Mouse (Mus musculus): ENCODE results near the gene Abcc4. TPM values are rescaled to one million over a fixed set of nuclear protein-coding genes. Genes with fewer than 3 reads are reported as not detected.
"Not testable (repeated sequence)": the region's sequence is repeated elsewhere in the genome, so short reads cannot be mapped to it uniquely, and the experiment has no call there.

Abcc4 gene
- polyA plus RNA-seq, 1 experiment from 2014 or later = 3.3 TPM

DNA sequence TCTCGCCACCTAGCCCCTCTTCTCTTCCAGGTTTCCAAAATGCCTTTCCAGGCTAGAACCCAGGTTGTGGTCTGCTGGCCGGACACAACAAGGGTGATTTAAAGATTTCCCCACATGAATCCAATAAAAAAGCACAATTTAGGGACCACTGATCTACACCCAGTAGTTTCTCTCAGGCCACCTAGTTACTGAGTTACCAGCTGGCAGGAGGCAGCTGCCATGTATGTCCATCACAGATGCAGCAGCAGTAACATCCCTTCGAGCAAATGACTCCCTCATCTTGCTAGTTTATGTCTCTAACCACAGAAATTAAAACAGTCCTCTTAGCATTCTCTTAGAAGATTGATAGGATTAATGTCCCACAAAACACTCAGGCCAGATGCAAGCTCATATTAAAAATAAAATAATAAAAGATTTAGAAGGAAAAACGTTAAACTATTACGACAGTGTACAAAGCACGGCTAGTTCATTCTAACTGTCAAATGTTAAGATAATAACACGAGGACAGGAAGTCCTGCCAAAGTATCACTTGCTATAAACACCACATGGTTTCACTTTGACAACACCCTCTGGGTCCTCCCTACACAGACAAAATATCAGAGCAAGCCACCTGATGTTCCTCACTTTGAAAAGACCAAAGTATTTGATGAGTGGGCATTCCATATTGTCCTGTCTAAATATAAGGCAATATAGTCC, 56.7 kb downstream of the Abcc4 start:
- no peak for DNase-seq (ENCODE audit: low spot score)

DNA sequence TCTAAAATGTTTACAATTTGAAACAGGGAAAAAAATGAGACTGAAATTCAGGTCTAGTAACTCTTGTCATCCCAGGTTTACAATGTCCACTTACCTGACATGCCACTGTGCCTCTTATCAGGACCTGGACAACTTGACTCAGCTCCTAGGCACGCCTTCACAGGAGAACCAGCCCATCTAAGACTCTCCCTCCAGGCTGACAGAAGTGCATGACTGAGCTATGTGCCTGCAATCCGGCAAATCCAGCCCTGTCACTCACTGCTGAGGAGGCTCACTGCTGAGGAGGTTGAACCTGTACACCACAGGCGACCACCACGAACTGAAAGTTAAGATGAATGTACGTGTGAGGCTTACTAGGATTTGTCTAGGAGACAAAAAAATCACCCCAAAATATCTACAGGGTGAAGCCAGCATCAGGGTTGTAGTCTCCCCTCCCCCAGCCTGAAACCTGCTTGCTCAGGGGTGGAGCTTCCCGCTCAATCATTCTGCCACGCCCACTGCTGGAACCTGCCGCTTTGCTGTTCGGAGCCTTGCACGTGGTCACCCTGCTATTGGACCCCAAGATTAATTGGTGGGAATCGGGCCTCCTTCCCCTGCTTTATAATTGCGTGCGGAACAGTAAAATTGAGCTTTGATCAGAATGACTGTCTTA, 63.0 kb downstream of the Abcc4 start:
- not testable (repeated sequence) for DNase-seq (ENCODE audit: low spot score)

DNA sequence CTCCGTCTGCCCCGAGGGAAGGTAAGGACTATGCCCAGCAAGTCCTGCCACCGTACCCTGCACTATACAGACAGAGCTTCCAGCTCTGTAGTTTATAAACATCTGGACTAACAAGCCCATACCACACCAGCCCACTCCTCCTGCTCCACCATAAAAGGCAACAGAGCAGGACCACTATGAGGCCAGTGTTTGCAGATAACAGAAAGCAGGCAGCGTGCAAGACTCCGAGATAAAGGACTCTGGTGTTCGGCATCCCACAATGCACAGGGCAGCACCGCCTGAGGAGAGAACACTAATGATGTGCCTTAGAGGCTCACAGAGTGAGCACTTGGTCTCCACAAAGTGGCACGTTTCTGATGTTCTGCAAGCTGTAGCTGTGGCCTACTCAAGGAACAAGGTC, 63.9 kb downstream of the Abcc4 start:
- no peak for DNase-seq (ENCODE audit: low spot score)

DNA sequence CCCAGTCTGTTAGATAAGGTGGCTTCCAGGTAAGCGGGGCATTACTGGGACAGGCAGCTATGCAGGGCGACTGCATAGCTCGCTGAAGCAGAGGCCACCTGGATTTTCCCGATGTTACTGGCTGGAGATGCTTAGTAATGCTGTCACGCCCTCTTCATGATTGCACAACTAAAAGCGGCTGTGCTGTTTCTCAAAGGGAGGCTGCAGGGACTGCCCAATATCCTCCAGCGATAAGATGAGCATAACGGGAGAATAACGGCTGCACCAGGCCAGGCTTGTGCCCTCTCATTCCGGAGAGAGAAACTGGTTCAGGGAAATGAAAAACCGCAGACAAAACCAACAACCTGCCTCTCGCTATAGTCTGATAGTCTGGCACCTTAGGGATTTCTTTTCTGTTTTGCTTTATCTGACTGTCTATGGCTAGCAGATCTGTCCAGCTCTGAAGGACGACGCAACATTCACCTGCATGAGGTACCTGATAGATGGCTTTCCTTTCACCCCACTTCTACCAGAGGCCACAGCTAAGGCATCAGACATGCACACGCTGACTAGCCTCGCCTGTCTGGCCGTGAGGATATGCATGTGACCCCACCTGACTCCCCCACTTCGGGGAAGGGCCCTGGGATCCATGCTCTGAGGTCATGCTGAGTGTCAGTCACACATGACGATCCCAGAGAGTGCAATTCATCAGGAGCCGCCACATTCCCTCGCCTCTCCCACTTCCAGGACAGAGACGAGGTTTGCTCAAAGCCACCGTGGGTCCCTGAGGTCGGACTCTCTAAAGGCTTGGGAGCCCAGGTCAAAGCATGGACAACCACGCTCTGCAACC, 67.4 kb downstream of the Abcc4 start:
- no peak for DNase-seq (ENCODE audit: low spot score)

DNA sequence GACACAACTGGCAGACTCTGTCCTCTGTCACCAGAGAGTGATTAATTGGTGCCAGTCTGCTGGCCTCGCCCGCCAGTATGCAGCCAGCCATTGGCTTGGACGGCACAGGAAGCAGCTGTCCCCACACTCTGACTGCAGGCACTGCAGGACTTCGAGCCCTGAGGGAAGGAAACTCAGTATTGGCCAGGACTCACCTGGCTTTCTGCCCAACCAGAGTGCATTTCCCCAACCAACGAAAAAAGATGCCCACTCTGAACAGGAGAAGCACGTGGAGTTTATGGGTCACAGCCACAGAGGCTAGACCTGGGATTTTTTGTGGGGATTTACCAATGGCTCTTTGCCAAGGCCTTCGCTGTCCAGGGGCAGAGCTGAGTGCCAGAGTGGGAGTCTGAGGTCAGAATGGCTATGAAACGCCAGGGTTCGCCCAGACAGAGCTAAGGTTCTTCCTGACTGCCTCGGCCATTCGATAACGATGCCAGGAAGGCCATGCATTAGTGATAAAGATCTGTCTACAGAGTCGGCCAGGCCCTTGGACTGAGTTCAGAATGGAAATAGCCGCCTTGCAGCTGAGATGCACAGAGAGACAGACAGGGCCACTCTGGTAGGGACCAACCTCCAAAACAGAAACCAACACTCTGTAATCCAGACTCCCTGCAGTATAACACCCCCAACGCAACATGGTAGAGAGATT, 70.4 kb downstream of the Abcc4 start:
- DNase-seq (ENCODE audit: low spot score) = no peak

DNA sequence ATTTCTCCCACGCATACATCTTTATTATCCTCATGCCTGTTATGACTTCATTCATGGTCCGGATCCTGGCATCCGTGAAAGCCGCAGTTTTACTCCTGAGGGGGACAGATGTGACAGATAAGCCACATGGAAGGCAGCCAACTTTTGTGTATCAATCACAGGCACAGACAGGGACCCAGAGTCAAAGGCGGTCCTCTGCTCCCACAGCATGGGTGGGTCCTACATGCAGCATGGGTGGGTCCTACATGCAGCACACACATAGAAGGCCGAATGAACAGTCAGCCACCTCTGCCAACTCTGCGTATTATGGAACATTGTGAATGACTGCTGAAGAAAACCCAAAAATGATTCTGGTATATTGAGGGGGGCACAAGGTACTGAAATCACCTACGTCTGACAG, 76.4 kb downstream of the Abcc4 start:
- DNase-seq (ENCODE audit: low spot score) = no peak

DNA sequence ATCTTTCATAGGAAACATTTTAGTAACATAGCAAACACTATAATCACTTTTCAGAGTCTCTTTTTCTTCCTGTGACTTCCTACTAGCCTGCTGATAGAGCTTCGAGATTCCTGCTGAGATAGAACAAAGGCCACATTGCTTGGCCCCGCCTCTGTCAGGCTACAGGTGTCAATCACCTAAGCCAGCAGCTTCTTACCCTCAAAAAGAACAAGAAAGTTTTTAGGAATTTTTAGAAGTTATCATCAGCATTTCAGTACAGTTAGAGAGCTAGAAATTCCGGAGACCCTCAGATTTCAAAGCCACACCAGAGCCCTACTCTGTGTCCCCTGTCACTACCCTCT, 84.6 kb downstream of the Abcc4 start:
- no peak for DNase-seq (ENCODE audit: low spot score)

DNA sequence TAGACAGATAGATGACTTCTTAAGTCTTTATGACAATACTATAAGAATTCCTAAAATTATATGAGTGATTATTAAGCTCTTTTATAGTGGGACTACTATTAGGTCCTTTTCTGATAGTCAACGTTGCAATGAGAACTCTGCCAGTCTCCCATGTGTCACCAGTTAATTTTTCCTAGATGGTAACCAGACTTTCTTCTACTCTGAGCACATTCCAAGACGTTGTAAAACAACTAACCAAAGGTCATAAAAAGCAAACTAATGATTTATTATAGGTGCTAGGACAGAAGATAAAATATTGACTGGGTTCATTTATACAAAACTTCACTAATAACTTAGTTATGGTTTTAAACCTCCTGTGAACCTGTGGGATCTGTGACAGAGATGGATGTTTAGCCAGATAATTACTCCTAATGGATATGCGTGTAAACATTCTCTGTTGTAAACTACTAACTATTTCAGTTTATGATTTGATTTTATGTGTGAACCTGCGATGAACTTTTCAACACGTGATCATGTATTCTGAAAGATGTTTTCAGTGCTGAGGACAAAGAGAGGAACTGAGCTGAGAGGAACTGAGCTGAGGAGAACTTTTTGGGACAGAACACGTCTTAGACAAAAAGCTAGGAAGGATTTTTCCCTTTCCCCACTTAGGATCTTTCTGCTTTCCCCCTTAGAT, 85.1 kb downstream of the Abcc4 start:
- DNase-seq (ENCODE audit: low spot score) = no peak

DNA sequence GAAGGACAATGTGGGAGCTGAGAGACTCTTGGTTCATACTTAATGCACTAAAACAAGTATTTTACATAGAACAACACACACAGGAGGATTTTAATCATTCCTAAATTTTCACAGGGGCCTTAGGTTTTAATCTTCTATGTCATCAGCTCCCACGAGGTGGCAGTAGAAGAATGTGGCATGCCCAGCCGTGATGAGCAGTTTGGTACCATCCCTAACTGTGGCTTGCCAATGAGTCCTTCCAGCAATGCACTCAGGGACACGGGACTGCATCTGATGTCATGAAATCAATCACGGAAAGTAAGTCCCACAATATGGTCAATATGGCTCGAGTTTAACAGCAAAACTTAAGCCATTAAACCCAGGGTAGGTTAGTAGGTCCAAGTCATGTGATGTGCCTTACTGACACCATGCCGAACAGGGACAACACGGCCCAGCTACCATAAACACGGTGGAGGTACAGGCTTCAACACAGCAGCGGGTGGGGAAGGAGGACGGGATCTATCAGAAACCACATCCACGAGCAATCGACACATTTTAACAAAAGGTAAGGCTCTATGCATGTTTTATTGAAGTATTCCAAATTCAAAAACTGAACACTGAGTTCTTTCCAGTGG, 89.2 kb downstream of the Abcc4 start:
- peak; percentile 59 for DNase-seq (ENCODE audit: low spot score)

DNA sequence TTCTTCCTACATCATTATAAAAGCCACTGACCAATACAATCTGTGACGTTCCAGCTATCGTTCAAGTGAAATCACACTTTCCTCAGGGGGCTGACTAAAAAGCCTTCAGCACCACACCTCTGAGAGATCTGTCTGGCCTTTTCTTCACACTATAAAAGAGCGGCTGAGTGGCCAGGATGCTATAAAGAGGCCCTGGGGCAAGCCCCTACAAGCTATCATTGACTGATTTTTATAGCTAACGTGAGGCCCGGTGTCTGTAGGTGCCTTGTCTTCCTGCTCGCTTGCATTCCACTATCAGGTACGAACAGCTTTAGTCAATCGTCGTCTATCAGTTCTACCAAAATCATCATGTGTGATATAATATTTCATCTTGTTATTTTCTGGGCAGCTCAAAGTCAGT, 92.3 kb downstream of the Abcc4 start:
- DNase-seq (ENCODE audit: low spot score) = no peak

DNA sequence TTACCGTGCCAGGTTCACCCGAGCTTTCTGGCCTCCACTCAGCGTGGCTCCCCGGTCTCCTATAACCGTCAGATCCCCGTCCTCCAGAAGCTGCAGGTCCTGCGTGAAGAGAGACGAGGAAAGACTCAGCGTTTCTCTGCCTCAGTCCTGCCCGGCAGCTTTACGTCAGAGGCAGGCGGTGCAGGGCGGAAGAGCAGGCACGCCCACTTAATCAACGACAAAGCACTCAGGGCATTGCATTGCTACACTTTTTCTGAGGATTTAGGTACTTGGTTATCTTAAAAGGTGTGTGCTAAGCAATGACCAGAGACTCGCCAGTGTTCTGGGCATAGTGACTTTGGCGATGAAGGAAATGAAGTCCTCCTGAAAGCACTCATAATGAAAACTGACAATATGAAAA, 94.3 kb downstream of the Abcc4 start:
- no peak for DNase-seq (ENCODE audit: low spot score)

DNA sequence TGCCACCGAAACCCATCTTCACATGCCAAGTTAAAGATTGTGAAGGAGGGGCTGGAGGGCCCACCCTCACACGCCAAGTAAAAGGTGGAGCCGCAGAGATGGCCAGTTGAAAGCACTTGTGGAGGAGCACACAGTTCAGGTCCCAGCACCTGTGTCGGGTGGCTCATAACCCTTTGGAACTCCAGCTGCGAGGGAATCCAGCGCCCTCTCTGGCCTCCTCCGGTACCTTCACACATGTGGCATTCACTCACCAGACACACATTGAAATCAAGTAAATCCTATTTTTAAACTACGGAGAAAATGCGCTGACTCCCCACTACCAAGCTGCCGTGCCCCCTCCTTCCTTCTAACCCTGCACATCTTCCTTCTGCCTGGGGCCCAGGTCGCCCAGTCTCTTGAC, 95.2 kb downstream of the Abcc4 start:
- DNase-seq (ENCODE audit: low spot score) = no peak

DNA sequence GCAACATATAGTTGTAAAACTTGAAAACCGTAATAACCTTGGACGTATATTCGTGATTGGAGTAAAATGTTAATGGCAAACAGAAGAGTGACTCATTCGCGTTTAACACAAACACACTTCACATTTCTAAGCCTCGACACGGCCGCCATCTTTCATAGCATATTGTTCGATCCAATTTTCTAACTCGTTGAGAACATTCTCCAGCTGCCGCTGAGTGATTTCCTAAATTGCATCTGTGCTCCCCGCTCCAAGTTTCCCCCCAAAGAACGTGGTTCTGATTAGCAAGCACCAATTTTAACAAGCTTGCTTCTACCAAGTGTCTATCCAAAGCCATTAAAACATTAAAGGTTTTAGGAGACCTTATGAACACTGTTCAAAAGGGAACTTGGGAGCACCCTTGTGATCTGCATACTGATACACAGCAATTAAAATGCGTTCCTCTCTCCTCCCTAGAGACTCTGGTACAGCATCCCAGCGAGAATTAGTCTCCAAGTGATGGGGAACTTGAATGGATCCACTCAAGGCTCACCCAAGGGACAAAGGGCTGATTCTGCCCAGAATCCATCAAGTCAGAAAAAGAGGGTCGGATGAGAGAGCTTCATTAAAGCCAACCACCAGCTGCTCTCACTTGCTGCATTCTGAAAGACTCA, 97.1 kb downstream of the Abcc4 start:
- no peak for DNase-seq (ENCODE audit: low spot score)

DNA sequence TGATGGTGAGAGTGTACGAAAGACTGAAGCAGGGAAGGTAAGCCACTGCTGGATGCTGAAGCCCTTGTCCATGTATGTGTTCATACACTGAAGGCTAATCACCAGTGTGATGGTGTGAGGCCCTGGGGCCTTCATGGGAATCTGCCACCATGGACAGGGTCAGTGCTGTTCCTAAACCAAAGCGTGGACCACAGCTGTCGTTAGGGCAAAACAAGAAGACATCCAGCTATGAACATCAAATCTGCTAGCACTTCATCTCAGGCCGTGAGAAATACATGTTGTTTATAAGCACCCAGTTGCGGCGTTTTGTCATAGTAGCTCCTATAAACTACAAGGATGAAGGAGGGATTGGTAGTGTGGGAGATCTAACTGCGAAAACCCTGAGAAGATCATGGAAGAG, 97.7 kb downstream of the Abcc4 start:
- no peak for DNase-seq (ENCODE audit: low spot score)

DNA sequence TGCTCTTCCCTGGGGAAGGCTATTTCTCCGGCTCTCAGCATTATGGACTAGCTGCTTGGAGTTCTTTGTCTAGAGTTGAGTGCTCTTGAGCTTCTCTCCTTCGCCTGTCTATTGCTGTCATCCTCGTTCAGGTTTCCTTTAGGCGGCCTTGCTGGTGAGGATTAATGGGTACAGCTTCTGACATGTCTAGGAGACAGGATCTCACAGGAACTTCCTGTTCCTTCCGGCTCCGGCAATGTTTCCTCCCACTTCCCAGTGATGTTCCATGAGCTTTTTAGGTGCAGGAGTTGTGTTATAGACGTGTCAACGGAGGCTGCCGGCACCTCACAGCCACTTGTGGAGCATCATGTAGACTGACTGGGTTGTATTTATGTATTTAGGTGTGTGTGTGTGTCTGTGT, 99.5 kb downstream of the Abcc4 start:
- no peak for DNase-seq (ENCODE audit: low spot score)

DNA sequence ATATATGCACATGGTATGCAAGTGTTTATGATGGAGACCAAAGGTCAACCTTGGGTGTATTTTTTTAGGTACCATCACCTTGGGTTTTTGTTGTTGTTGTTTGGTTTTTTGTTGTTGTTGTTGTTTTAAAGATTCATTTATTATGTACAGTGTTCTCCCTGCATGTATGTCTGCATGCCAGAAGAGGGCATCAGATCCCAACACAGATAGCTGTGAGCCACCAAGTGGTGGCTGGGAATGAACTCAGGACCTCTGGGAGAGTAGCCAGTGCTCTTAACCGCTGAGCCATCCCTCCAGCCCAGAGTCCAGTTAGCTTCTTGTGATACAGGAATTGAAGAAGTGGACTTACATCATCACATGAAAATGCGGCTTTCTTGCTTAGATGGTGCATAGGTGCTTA, 101.1 kb downstream of the Abcc4 start:
- DNase-seq (ENCODE audit: low spot score) = no peak

DNA sequence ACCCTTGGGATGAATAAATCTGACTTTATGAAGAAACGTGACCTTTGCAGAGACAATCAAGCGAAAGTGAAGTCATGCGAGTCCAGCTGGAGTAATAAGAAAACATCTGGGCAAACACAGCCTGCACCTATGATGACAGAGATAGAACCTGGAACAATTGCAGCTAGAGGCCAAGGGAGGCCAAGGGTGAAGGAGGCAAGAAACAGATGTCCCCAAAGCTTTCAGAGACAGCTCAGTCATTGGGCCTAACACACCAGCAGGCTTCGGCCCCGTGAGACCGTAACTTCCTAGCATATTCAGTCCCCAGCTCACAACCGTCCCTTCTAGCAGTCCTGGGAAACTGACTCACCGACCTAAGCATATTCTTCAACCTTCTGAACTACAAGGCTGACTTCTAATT, 104.0 kb downstream of the Abcc4 start:
- no peak for DNase-seq (ENCODE audit: low spot score)

DNA sequence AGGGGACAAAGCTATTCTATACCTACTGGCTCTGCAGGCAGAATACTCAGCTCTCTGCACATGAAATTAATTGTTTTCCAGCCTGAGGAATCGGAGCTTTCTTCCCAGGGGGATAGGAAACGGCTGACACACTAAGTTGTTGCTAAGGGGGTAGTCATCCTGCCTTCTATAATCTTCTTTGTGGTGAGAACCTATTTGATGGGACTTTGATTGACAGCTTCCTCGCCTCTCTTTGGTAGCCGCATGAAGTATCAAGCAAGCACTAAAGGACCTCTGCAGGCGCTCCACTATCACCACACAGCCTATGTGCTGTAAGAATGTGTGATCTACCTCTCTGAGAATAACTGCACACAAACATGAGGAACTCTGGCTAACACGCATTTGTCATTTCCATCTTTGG, 105.3 kb downstream of the Abcc4 start:
- no peak for DNase-seq (ENCODE audit: low spot score)

DNA sequence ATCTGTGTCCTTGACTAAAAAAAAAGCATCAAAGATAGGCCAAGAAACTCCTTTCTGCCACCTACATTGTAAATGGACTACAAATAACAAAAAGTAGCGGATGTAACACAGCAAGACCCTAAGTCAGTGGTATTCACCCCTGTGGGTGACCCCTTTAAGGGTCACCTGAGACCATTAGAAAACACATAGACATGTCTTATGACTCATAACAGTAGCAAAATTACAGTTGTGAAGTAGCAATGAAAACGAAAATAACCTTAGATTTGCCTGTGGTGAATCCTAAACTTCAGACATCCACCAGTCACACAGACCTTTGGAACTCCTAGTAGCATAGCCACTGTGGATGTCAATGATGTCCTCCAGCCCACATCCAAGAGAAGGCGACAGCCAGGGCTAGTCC, 107.3 kb downstream of the Abcc4 start:
- no peak for DNase-seq (ENCODE audit: low spot score)

DNA sequence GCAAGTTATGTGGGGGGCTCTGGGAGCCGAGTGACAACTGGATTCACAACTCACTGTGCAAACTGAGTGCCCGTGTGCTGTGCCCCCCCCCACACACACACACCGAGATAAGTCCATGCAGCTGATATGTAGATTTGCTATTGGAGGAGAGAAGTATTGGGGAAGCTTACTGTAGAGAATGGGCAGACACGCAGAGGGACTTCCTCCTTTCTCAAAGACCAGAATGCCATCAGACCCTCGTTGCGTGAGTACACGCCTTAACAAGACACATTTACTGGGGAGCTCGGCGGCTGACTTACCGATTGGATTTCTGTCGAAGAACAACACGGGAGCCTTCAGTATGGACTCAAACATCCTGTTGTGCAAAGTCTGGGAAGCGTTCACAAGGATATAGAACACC, 111.6 kb downstream of the Abcc4 start:
- DNase-seq (ENCODE audit: low spot score) = no peak

All from thymus, postnatal 0 days (tissue).